Mouse (Mus musculus) layer of hippocampus, adult 11-12 months (tissue): Measurements from ENCODE around the gene Narfl.
A peak's percentile ranks its signal among the peaks of the same experiment; 100 is the strongest.
"Not testable (repeated sequence)": the region's sequence is repeated elsewhere in the genome, so short reads cannot be mapped to it uniquely, and the experiment has no call there.

Experiments
- DNase-seq: peaks from one replicate; pipeline ENCODE4 v3.0.0; 2022; ENCODE audit warnings: low spot score

Gene Narfl

GRCm38 (mm10) chr17:25802825-25803517 lies 29.4 kb downstream of the Narfl start:
- peak; percentile 89 for DNase-seq

GRCm38 (mm10) chr17:25806507-25806906 lies 32.9 kb downstream of the Narfl start:
- DNase-seq = no peak

- DNase-seq = not testable (repeated sequence)
Observed at GRCm38 (mm10) chr17:25807452-25807851, 33.9 kb downstream of the Narfl start.

GRCm38 (mm10) chr17:25808028-25808427 lies 34.5 kb downstream of the Narfl start:
- DNase-seq = no peak

- peak; percentile 88 for DNase-seq
Observed at GRCm38 (mm10) chr17:25808789-25809605, 35.4 kb downstream of the Narfl start, which contains the start of gene Fbxl16. Fbxl16 (plus strand) TSS chr17:25809085.

- no peak for DNase-seq
Observed at GRCm38 (mm10) chr17:25809606-25810340, 36.2 kb downstream of the Narfl start.

- no peak for DNase-seq
Observed at GRCm38 (mm10) chr17:25810890-25811289, 37.3 kb downstream of the Narfl start.

- peak; percentile 81 for DNase-seq
Observed at GRCm38 (mm10) chr17:25813471-25813870, 39.9 kb downstream of the Narfl start.

- DNase-seq = no peak
Observed at GRCm38 (mm10) chr17:25817662-25818061, 44.1 kb downstream of the Narfl start.

- no peak for DNase-seq
Observed at GRCm38 (mm10) chr17:25818851-25819780, 45.5 kb downstream of the Narfl start.

GRCm38 (mm10) chr17:25823452-25823851 lies 49.9 kb downstream of the Narfl start, which contains the start of gene Wdr24:
Wdr24 (plus strand) TSS chr17:25823627.
- peak; percentile 86 for DNase-seq

GRCm38 (mm10) chr17:25824362-25825142 lies 51.0 kb downstream of the Narfl start:
- no peak for DNase-seq

- no peak for DNase-seq
Observed at GRCm38 (mm10) chr17:25825311-25825710, 51.7 kb downstream of the Narfl start.

- no peak for DNase-seq
Observed at GRCm38 (mm10) chr17:25825984-25826570, 52.5 kb downstream of the Narfl start.

- DNase-seq = no peak
Observed at GRCm38 (mm10) chr17:25827011-25827410, 53.4 kb downstream of the Narfl start.

- DNase-seq = no peak
Observed at GRCm38 (mm10) chr17:25827546-25828222, 54.1 kb downstream of the Narfl start.

GRCm38 (mm10) chr17:25828223-25828594 lies 54.6 kb downstream of the Narfl start:
- DNase-seq = no peak

- DNase-seq = peak; percentile 84
Observed at GRCm38 (mm10) chr17:25828712-25829557, 55.4 kb downstream of the Narfl start, which contains the start of gene Jmjd8. Jmjd8 (plus strand) TSS chr17:25828867.
